Mouse (Mus musculus) limb, embryonic 11.5 days (tissue): ENCODE results near the gene Mef2a. TPM values are rescaled to one million over a fixed set of nuclear protein-coding genes. Genes with fewer than 3 reads are reported as not detected.
"Not testable (repeated sequence)": the region's sequence is repeated elsewhere in the genome, so short reads cannot be mapped to it uniquely, and the experiment has no call there.

ENCODE experiments used
- ATAC-seq: fragments of 200-750 bp; cut with Nextera tagmentation; 2 replicates; pipeline ENCODE4 v1.8.0; 2017; ENCODE audit warnings: low read depth; ENCODE audit not compliant: insufficient number of reproducible peaks, low FRiP score, low TSS enrichment
- DNase-seq: peaks from one replicate; pipeline ENCODE4 v3.0.0-alpha.2; 2015; ENCODE audit warnings: low spot score
- H3K27ac ChIP-seq: fragments of 300-500 bp; sonication (generic); replicated peaks from 2 replicates; pipeline ENCODE4 v1.5.1; 2014; ENCODE audit warnings: low read depth, mild to moderate bottlenecking, low read length
- H3K27me3 ChIP-seq: fragments of 300-500 bp; sonication (generic); 2 replicates; pipeline ENCODE4 v1.6.1; 2014; ENCODE audit warnings: mild to moderate bottlenecking, low read length, mixed read lengths; ENCODE audit not compliant: control insufficient read depth, insufficient read depth
- H3K36me3 ChIP-seq: fragments of 300-500 bp; sonication (generic); 2 replicates; pipeline ENCODE4 v1.6.1; 2014; ENCODE audit warnings: mild to moderate bottlenecking, low read length, moderate library complexity, mixed read lengths; ENCODE audit not compliant: control insufficient read depth, insufficient read depth
- H3K4me1 ChIP-seq: fragments of 300-500 bp; sonication (generic); 2 replicates; pipeline ENCODE4 v1.6.1; 2014; ENCODE audit warnings: low read length, mixed read lengths; ENCODE audit not compliant: control insufficient read depth, insufficient read depth
- H3K4me2 ChIP-seq: fragments of 300-500 bp; sonication (generic); 2 replicates; pipeline ENCODE4 v1.6.1; 2014; ENCODE audit warnings: low read depth, mild to moderate bottlenecking, moderate library complexity; ENCODE audit not compliant: severe bottlenecking
- H3K4me3 ChIP-seq: fragments of 300-500 bp; sonication (generic); 2 replicates; pipeline ENCODE4 v1.5.1; 2014; ENCODE audit warnings: low read depth, low read length
- H3K9ac ChIP-seq: fragments of 300-500 bp; sonication (generic); 2 replicates; pipeline ENCODE4 v1.6.1; 2014; ENCODE audit warnings: mild to moderate bottlenecking, low read length
- H3K9me3 ChIP-seq: fragments of 300-500 bp; sonication (generic); 2 replicates; pipeline ENCODE4 v1.6.1; 2016; ENCODE audit warnings: low read length; ENCODE audit not compliant: control insufficient read depth
- WGBS: fragments of 180-500 bp; shearing (Covaris S2); extraction: QIAGEN DNeasy Blood & Tissue Kit; methylation state at CpG from one replicate; pipeline ENCODE4 v1.1.7; 2014; 5-methylcytosine and 5-hydroxymethylcytosine counted together
- polyA plus RNA-seq: library from polyadenylated mRNA; unstranded; fragments of >200 nt; fragmentation: Nextera tagmentation; extraction: Ambion mirVana; gene quantifications from 2 replicates; pipeline ENCODE4 v1.2.1, GENCODE M21; 2014

Mef2a gene
- polyA plus RNA-seq, 1 experiment from 2014 or later, result 24.0 TPM

DNA sequence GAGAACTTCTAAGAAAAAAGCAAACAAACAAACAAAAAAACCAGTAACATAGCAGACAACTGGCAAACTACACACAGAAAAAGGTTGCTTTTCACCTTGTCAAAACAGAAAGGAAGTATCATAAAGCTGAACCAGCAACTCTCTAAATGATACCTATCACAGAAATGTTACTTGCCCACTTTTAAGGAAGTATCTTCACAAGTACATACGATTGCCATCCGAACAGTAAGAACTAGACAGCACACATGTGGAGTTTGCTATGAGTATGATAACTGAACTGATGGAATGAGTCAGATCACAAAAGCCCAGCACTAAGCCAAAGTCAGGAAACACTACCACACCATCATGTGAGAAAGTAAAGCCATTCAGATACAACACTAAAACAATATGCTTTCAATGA is 64.6 kb downstream of the Mef2a start:
- no peaks in the 10 kb centered on the region for H3K36me3 ChIP-seq
- H3K27ac ChIP-seq, result no peak overlapping the region
- H3K9ac ChIP-seq, result no peak overlapping the region
- H3K4me3 ChIP-seq, result no peak overlapping the region
- ATAC-seq (no peak), DNase-seq (no peak)
- no peak overlapping the region for H3K4me2 ChIP-seq
- no peaks in the 10 kb centered on the region for H3K9me3 ChIP-seq
- 92% methylated on average over 2 of the region's 2 CpGs for WGBS
- H3K27me3 ChIP-seq, result no peaks in the 10 kb centered on the region
- H3K4me1 ChIP-seq, result no peaks in the 10 kb centered on the region

DNA sequence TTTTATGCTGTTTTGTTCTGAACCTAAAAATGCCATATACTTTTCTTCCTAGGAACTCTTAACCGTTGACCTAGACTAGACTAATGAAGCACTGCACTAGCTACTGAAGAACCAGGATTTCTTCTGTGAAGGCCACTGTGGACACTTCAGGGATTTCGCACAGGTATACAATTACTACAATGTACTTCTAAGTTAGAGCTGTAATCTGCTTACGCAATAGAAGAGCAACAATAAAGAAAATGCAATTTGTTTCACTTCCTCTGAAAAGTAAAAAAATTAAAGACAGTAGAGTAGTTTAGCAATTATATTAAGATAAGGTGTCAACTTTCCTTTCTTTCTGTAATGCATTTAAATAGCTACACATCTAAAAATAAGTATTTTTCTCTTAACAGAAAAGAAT is 65.6 kb downstream of the Mef2a start:
- Histone ChIP-seq H3K9me3 (no peaks in the 10 kb centered on the region), H3K36me3 (no peaks in the 10 kb centered on the region), H3K4me2 (no peak overlapping the region), H3K27me3 (no peaks in the 10 kb centered on the region), H3K4me3 (no peak overlapping the region), H3K4me1 (no peaks in the 10 kb centered on the region), H3K9ac (no peak overlapping the region), H3K27ac (no peak overlapping the region)
- WGBS, result 92% methylated on average over 3 of the region's 3 CpGs
- DNase-seq (no peak), ATAC-seq (no peak)

DNA sequence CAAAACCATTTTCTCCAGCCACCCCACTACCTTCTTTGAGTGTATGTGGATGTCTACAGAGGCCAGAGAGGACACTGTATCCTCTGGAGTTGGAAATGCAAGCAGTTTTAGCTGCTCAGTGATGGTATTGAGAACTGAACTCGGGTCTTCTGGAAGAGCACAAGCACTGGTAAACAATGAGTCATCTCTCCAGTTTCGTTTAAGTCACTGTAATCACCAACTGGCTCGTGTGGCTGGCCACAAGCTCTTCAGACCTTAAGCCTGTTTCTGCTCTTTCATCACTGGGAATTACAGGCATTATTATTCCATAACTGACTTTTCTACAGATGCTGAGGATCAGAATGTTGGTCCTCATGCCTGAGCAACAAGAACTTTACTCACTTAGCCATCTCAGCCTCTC is 67.7 kb downstream of the Mef2a start:
- H3K27me3 ChIP-seq, result no peaks in the 10 kb centered on the region
- no peak overlapping the region for H3K27ac ChIP-seq
- no peaks in the 10 kb centered on the region for H3K36me3 ChIP-seq
- H3K4me1 ChIP-seq, result no peaks in the 10 kb centered on the region
- WGBS, result 86% methylated on average over 3 of the region's 3 CpGs
- no peak overlapping the region for H3K4me3 ChIP-seq
- H3K9ac ChIP-seq, result no peak overlapping the region
- H3K4me2 ChIP-seq, result no peak overlapping the region
- DNase-seq (no peak), ATAC-seq (no peak)
- no peaks in the 10 kb centered on the region for H3K9me3 ChIP-seq

DNA sequence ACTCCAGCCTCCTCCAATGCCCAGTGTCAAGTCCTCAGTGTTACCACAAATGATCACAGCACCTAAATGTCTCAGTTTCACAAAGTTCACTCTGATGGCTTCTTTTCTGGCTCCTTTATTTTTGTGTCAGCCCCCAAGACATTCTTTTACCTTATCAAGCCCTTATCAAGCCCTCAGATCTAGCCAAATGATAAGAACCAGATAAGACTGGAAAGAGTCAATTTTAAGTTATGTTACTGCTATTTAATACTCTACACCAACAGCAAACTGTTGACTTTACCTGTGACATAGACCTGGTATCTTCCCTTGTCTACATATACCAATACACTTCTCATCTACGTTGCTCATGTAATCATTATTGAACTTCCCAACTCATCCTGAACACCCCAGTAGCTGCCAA is 76.2 kb downstream of the Mef2a start:
- ATAC-seq (no peak), DNase-seq (no peak)
- Histone ChIP-seq H3K36me3 (no peaks in the 10 kb centered on the region), H3K27ac (no peak overlapping the region), H3K9ac (no peak overlapping the region), H3K9me3 (no peaks in the 10 kb centered on the region), H3K27me3 (no peaks in the 10 kb centered on the region), H3K4me2 (no peak overlapping the region), H3K4me3 (no peak overlapping the region), H3K4me1 (no peaks in the 10 kb centered on the region)
- WGBS, result 89% methylated on average over 1 of the region's 1 CpGs

DNA sequence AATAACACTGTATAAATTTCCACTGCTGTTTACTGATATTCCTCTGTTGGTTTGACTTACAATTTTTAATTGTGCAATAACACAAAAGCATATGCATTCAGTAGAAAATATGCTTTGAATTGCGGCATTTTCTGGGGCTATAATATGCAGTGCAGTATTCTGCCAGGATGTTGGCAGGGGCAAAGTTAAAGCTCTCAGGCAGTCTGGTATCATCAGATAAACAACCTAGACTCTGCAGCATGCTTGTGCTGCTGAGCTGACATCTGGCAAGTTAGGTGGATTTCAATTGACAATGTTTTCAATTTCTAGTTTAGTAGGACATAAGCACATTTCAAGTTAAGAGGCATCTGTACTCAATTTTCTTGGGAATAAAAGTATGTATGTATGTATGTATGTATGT is 81.3 kb downstream of the Mef2a start:
- 95% methylated on average over 1 of the region's 1 CpGs for WGBS
- no peaks in the 10 kb centered on the region; the same call in 1 of the 2 replicates for H3K36me3 ChIP-seq
- H3K4me2 ChIP-seq, result no peak overlapping the region
- DNase-seq (no peak), ATAC-seq (no peak)
- H3K4me1 ChIP-seq, result no peaks in the 10 kb centered on the region
- H3K9ac ChIP-seq, result no peak overlapping the region
- H3K27me3 ChIP-seq, result no peaks in the 10 kb centered on the region
- no peaks in the 10 kb centered on the region for H3K9me3 ChIP-seq
- H3K27ac ChIP-seq, result no peak overlapping the region
- no peak overlapping the region for H3K4me3 ChIP-seq

DNA sequence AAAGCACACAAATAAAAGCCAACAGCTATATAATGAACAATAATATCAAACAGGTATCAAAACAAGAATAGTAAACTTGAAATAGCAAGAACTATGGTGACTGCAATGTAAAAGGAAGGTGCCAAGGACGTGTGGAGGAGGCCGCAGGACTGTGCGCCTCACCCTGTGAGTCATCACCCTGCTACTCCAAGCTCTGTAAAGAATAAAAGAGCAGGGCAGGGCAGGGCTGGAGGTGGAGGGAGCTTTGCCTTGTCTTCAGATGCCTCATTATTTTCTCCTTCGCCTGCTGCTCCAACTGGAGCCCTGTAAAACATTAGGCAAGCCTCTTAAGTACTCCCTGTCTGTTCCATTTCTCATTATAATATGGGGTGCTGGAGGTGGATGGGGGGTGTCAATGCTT is 85.2 kb downstream of the Mef2a start:
- no peak overlapping the region for H3K27ac ChIP-seq
- DNase-seq (no peak), ATAC-seq (no peak)
- H3K36me3 ChIP-seq, result no peaks in the 10 kb centered on the region; the same call in 1 of the 2 replicates
- no peak overlapping the region for H3K4me2 ChIP-seq
- no peaks in the 10 kb centered on the region for H3K4me1 ChIP-seq
- H3K27me3 ChIP-seq, result no peaks in the 10 kb centered on the region
- H3K9me3 ChIP-seq, result no peaks in the 10 kb centered on the region
- WGBS, result 88% methylated on average over 4 of the region's 4 CpGs
- H3K9ac ChIP-seq, result no peak overlapping the region
- H3K4me3 ChIP-seq, result no peak overlapping the region

DNA sequence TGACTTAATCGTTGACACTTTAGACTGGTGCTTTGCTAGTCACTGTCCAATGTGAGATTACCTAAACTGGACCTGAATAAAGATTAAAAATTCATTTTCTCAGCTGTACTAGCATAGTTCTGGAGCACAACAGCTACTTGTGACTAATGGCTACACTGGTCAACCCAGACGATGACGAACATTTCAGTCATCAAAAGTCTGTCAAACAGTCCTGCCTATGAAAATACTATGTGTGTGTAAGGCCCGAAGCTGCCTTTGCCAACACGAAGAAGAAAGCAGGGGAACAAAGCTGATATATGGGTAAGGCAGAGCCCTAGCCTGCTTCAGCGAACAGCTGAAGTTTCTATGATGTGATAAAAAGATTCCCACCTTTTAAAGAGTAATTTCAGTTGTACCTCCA is 89.1 kb downstream of the Mef2a start:
- no peak overlapping the region for H3K9ac ChIP-seq
- H3K36me3 ChIP-seq, result no peaks in the 10 kb centered on the region
- DNase-seq, result no peak
- 92% methylated on average over 6 of the region's 6 CpGs for WGBS
- no peaks in the 10 kb centered on the region for H3K4me1 ChIP-seq
- no peaks in the 10 kb centered on the region for H3K9me3 ChIP-seq
- ATAC-seq, result no peak
- H3K27ac ChIP-seq, result no peak overlapping the region
- no peak overlapping the region for H3K4me2 ChIP-seq
- H3K4me3 ChIP-seq, result no peak overlapping the region
- H3K27me3 ChIP-seq, result no peaks in the 10 kb centered on the region

DNA sequence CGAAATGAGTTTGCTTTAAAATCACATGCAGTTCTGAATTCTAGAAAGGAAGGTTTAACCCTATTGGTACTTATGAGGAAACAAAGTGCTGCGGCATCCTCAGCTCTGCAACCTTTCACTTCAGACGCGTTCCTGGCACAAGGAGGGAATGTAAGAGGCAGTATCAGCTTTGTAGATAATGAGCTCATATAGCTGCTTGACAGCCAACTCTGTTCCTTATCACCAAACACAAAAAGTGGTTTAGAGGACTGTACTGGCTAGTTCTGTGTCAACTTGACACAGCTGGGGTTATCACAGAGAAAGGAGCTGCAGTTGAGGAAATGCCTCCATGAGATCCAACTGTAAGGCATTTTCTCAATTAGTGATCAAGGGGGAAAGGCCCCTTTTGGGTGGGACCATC is 102.2 kb downstream of the Mef2a start:
- DNase-seq, H3K27ac ChIP-seq, H3K4me2 ChIP-seq, H3K4me1 ChIP-seq, H3K9me3 ChIP-seq, ATAC-seq, H3K36me3 ChIP-seq, H3K27me3 ChIP-seq, H3K9ac ChIP-seq, H3K4me3 ChIP-seq: not testable (repeated sequence)
- 79% methylated on average over 4 of the region's 4 CpGs for WGBS

DNA sequence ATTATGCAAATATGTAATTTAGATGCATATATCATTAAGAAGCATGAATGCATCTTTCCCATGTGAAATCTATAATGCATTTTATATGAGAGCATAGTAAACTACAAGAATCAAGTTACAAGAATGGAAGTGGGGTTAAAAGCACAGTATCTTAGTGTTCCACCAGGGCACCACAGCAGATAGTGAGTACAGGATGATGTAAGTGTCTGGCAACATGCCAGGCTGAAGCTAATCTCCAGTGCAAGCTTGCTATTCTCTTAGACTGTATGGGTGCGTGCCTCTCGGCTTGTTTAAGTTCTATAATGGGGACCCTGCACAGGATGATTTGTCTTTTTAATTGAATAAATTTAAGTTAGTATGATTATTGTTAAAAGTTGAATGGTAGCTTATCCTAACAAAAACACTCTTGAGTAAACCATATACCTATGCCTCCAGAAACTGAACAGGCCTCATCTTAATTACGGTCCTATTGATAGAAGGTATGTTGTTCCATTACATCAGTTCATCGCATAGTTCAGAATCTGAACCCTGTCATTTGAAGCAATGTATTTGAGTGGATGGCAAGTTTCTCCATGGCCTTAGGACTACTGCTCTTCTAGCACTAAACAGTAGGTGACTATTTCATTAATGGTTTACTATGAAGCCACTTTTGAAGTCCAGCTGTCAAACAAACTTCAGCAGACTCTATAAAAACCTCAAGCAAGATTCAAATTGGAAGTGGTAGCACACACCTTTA is 112.7 kb downstream of the Mef2a start:
- WGBS, result 94% methylated on average over 4 of the region's 4 CpGs
- Histone ChIP-seq H3K27ac (no peak overlapping the region), H3K9me3 (no peaks in the 10 kb centered on the region), H3K4me2 (no peak overlapping the region), H3K4me1 (no peaks in the 10 kb centered on the region), H3K9ac (no peak overlapping the region), H3K4me3 (no peak overlapping the region), H3K36me3 (no peaks in the 10 kb centered on the region), H3K27me3 (no peaks in the 10 kb centered on the region)
- DNase-seq, result no peak
- no peak for ATAC-seq
